10 mouse cellular contexts compared by ENCODE assay signal in the genomic region with DNA sequence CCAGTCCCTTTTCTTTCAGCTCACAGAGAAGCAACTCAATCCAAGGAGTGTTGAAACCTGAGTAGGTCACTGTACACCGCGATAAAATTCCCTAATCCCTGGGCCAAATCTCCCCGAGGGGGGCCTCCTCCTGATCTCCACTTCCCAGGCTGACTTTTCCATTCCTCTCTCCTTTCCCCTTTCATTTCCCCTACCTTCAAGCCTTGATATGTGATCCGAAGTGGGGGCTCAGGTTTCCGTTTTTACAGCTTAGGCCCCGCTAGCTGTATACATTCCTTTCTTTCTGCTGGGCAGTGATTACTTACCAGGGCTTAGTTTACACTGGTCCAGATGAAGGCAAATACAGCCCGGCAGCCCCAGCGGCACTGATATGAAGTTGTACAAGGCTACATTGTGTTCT. TPM values are rescaled to one million over a fixed set of nuclear protein-coding genes. Genes with fewer than 3 reads are reported as not detected.
A peak's percentile ranks its signal among the peaks of the same experiment; 100 is the strongest.
DNase-seq lines count a peak whose midpoint lies in the region; ATAC-seq lines count a peak whose summit lies in the region.
"Had no signal": no experiment of that assay in that cellular context is flagged by ENCODE, and none has a peak within 500 bp of the region (broad histone marks: within the 10 kb centered on the region; RNA-seq: fewer than 3 reads in every experiment).

No protein-coding gene starts in this region.

- WGBS in embryonic facial prominence, embryonic 15.5 days: 8% methylated on average over 8 of the region's 8 CpGs
- 5% methylated on average over 8 of the region's 8 CpGs for WGBS in hindbrain, embryonic 14.5 days
- 6% methylated on average over 8 of the region's 8 CpGs for WGBS in neural tube, embryonic 12.5 days

- H3K9ac ChIP-seq in embryonic facial prominence, embryonic 15.5 days: no peak overlapping the region
- peak overlapping the region; percentile 96 for H3K9ac ChIP-seq in hindbrain, embryonic 14.5 days
- H3K9ac ChIP-seq in neural tube, embryonic 12.5 days: no peak overlapping the region

- DNase-seq in gastrocnemius, postnatal 14 days: peak; percentile 20
- no peak for DNase-seq in gastrocnemius, postnatal 10 days
- no peak for DNase-seq in hindbrain, embryonic 14.5 days (ENCODE audit: low spot score)
- no peak for DNase-seq in spleen, postnatal 4 days (ENCODE audit: low spot score in 2 of 2)
- no peak for DNase-seq in urinary bladder, postnatal 4 days (ENCODE audit: low spot score in 2 of 2)
- DNase-seq in cerebellum, adult 11-12 months: no peak

- ATAC-seq in embryonic facial prominence, embryonic 15.5 days (ENCODE audit: insufficient number of reproducible peaks, low FRiP score, low TSS enrichment, low read depth): no peak
- no peak for ATAC-seq in hindbrain, embryonic 14.5 days (ENCODE audit: low FRiP score)
- no peak for ATAC-seq in neural tube, embryonic 12.5 days (ENCODE audit: low FRiP score, low read depth)

- H3K27me3 ChIP-seq in embryonic facial prominence, embryonic 15.5 days: peaks cover 13% of the 10 kb centered on the region; the same call in 1 of the 2 replicates
- H3K27me3 ChIP-seq in hindbrain, embryonic 14.5 days (ENCODE audit: control insufficient read depth, insufficient read depth, low read length): no peaks in the 10 kb centered on the region
- H3K27me3 ChIP-seq in neural tube, embryonic 12.5 days (replicated peaks): peaks cover 4% of the 10 kb centered on the region; the same call in 1 of the 2 replicates
- H3K27me3 ChIP-seq: CH12.LX had no signal

- H3K36me3 ChIP-seq in embryonic facial prominence, embryonic 15.5 days: no peaks in the 10 kb centered on the region
- no peaks in the 10 kb centered on the region for H3K36me3 ChIP-seq in hindbrain, embryonic 14.5 days (replicated peaks; ENCODE audit: control insufficient read depth, insufficient read depth)
- no peaks in the 10 kb centered on the region; the same call in 1 of the 2 replicates for H3K36me3 ChIP-seq in neural tube, embryonic 12.5 days

- H3K4me2 ChIP-seq in embryonic facial prominence, embryonic 15.5 days (replicated peaks): peak overlapping the region; percentile 21
- H3K4me2 ChIP-seq in hindbrain, embryonic 14.5 days (replicated peaks): peak overlapping the region; percentile 74
- H3K4me2 ChIP-seq in neural tube, embryonic 12.5 days (replicated peaks): peak overlapping the region; percentile 90

- H3K27ac ChIP-seq in embryonic facial prominence, embryonic 15.5 days (replicated peaks): no peak overlapping the region
- no peak overlapping the region for H3K27ac ChIP-seq in hindbrain, embryonic 14.5 days
- H3K27ac ChIP-seq in neural tube, embryonic 12.5 days: no peak overlapping the region

- no peak overlapping the region; the same call in 1 of the 2 replicates for H3K4me3 ChIP-seq in embryonic facial prominence, embryonic 15.5 days (replicated peaks)
- peak overlapping the region; percentile 76 for H3K4me3 ChIP-seq in hindbrain, embryonic 14.5 days (replicated peaks; ENCODE audit: low read length)
- peak overlapping the region; percentile 18 for H3K4me3 ChIP-seq in neural tube, embryonic 12.5 days

- peaks cover 24% of the 10 kb centered on the region for H3K4me1 ChIP-seq in embryonic facial prominence, embryonic 15.5 days
- peaks cover 46% of the 10 kb centered on the region for H3K4me1 ChIP-seq in hindbrain, embryonic 14.5 days (replicated peaks; ENCODE audit: control insufficient read depth, insufficient read depth, low read length)
- H3K4me1 ChIP-seq in neural tube, embryonic 12.5 days: peaks cover 39% of the 10 kb centered on the region; the same call in 1 of the 2 replicates

- intact Hi-C loops in gastrocnemius, postnatal 14 days (cut with DNase I; ENCODE audit: low total_unique reads): loop anchor here (10.0 kb wide), 1 partner anchor 176 kb away; no protein-coding TSS in a partner anchor

- H3K9me3 ChIP-seq in embryonic facial prominence, embryonic 15.5 days (replicated peaks): no peaks in the 10 kb centered on the region
- H3K9me3 ChIP-seq in hindbrain, embryonic 14.5 days (ENCODE audit: control insufficient read depth, low read length): no peaks in the 10 kb centered on the region
- H3K9me3 ChIP-seq in neural tube, embryonic 12.5 days: no peaks in the 10 kb centered on the region

RNA-seq across cellular contexts. Expression of a gene that starts 3.2 kb away (rescaled TPM):
- total RNA-seq in gastrocnemius, postnatal 14 days (2021): 10 to 100 TPM; 13.1 to 21.5 TPM
- total RNA-seq in gastrocnemius, postnatal 10 days (2021): 10 to 100 TPM; 21.6 to 28.6 TPM
- polyA plus RNA-seq in embryonic facial prominence, embryonic 15.5 days (2015; fragmentation: Nextera tagmentation; extraction: Ambion mirVana): 3.5 and 3.7 TPM in 2 replicates
- polyA plus RNA-seq in hindbrain, embryonic 14.5 days (2014; fragmentation: Nextera tagmentation; extraction: Ambion mirVana): 16.0 and 16.8 TPM in 2 replicates
- polyA plus RNA-seq in neural tube, embryonic 12.5 days (2016; fragmentation: Nextera tagmentation; extraction: Ambion mirVana): 6.1 and 7.5 TPM in 2 replicates

RNA-seq across cellular contexts. Expression of a gene that starts 3.4 kb away (rescaled TPM):
- total RNA-seq in gastrocnemius, postnatal 14 days (2021): 1 to 10 TPM; 2.1 to 2.4 TPM
- 1 to 10 TPM; 2.5 to 2.6 TPM for total RNA-seq in gastrocnemius, postnatal 10 days (2021)
- 1.6 and 1.7 TPM in 2 replicates for polyA plus RNA-seq in embryonic facial prominence, embryonic 15.5 days (2015; fragmentation: Nextera tagmentation; extraction: Ambion mirVana)
- 1.6 and 2.3 TPM in 2 replicates for polyA plus RNA-seq in hindbrain, embryonic 14.5 days (2014; fragmentation: Nextera tagmentation; extraction: Ambion mirVana)
- 1.9 and 2.5 TPM in 2 replicates for polyA plus RNA-seq in neural tube, embryonic 12.5 days (2016; fragmentation: Nextera tagmentation; extraction: Ambion mirVana)
- polyA plus RNA-seq: liver, embryonic 16.5 days had no signal

RNA-seq across cellular contexts. Expression of a gene that starts 50.2 kb away (rescaled TPM):
- 10 to 100 TPM; 20.6 to 22.6 TPM for total RNA-seq in gastrocnemius, postnatal 14 days (2021)
- total RNA-seq in gastrocnemius, postnatal 10 days (2021): 10 to 100 TPM; 17.9 to 21.9 TPM
- polyA plus RNA-seq in embryonic facial prominence, embryonic 15.5 days (2015; fragmentation: Nextera tagmentation; extraction: Ambion mirVana): 10.2 and 11.2 TPM in 2 replicates
- polyA plus RNA-seq in hindbrain, embryonic 14.5 days (2014; fragmentation: Nextera tagmentation; extraction: Ambion mirVana): 15.0 and 16.9 TPM in 2 replicates
- 13.6 and 13.9 TPM in 2 replicates for polyA plus RNA-seq in neural tube, embryonic 12.5 days (2016; fragmentation: Nextera tagmentation; extraction: Ambion mirVana)

Comparison
In these comparisons a context has a peak if more than half of its experiments do, and no peak if none do; other contexts are left out.
1. H3K4me2 ChIP-seq: peak in every context shown above with its lines; median percentile 90 in neural tube, embryonic 12.5 days; 74 in hindbrain, embryonic 14.5 days; 21 in embryonic facial prominence, embryonic 15.5 days.